In genomic region chr14:111676851-111677291, GRCm38 (mm10) we compare ENCODE assay signal across 10 mouse cellular contexts. TPM values are rescaled to one million over a fixed set of nuclear protein-coding genes. Genes with fewer than 3 reads are reported as not detected.
DNase-seq lines count a peak whose midpoint lies in the region; ATAC-seq lines count a peak whose summit lies in the region.
"Had no signal": no experiment of that assay in that cellular context is flagged by ENCODE, and none has a peak within 500 bp of the region (broad histone marks: within the 10 kb centered on the region; RNA-seq: fewer than 3 reads in every experiment).

No protein-coding gene starts in this region.

- ATAC-seq in heart, embryonic 15.5 days (replicated peaks; ENCODE audit: insufficient number of reproducible peaks, insufficient read depth, low FRiP score, low read depth), result no peak
- ATAC-seq in hindbrain, embryonic 12.5 days (ENCODE audit: low FRiP score), result peak; percentile 35
- ATAC-seq in limb, embryonic 13.5 days (ENCODE audit: low FRiP score, low read depth), result no peak
- no peak for ATAC-seq in megakaryocyte, adult 5-6 weeks (ENCODE audit: poor library complexity, severe bottlenecking)

- H3K36me3 ChIP-seq in heart, embryonic 15.5 days, result no peaks in the 10 kb centered on the region
- no peaks in the 10 kb centered on the region for H3K36me3 ChIP-seq in hindbrain, embryonic 12.5 days
- H3K36me3 ChIP-seq in limb, embryonic 13.5 days, result no peaks in the 10 kb centered on the region

- peaks cover 30% of the 10 kb centered on the region for H3K27me3 ChIP-seq in heart, embryonic 15.5 days
- 0 out of 2 replicates have a peak, but pooled peaks cover 4% of the 10 kb centered on the region for H3K27me3 ChIP-seq in hindbrain, embryonic 12.5 days
- peaks cover 35% of the 10 kb centered on the region for H3K27me3 ChIP-seq in limb, embryonic 13.5 days
- H3K27me3 ChIP-seq: CH12.LX had no signal

- H3K4me2 ChIP-seq in heart, embryonic 15.5 days, result peak overlapping the region; percentile 96
- peak overlapping the region; percentile 67 for H3K4me2 ChIP-seq in hindbrain, embryonic 12.5 days (replicated peaks)
- peak overlapping the region; percentile 93 for H3K4me2 ChIP-seq in limb, embryonic 13.5 days (replicated peaks)

- intact Hi-C loops in heart, postnatal 36 days (cut with DNase I), result no loop called here

- H3K9ac ChIP-seq in heart, embryonic 15.5 days, result peak overlapping the region; percentile 73
- H3K9ac ChIP-seq in hindbrain, embryonic 12.5 days, result peak overlapping the region; percentile 91
- H3K9ac ChIP-seq in limb, embryonic 13.5 days, result peak overlapping the region; percentile 78

- WGBS in heart, embryonic 15.5 days, result under 1% methylated on average over 18 of the region's 18 CpGs
- WGBS in hindbrain, embryonic 12.5 days, result under 1% methylated on average over 18 of the region's 18 CpGs
- WGBS in limb, embryonic 13.5 days, result 0% methylated on average over 18 of the region's 18 CpGs

- H3K27ac ChIP-seq in heart, embryonic 15.5 days, result no peak overlapping the region
- peak overlapping the region; percentile 97 for H3K27ac ChIP-seq in hindbrain, embryonic 12.5 days
- H3K27ac ChIP-seq in limb, embryonic 13.5 days, result no peak overlapping the region

- no peak for DNase-seq in heart, postnatal 36 days
- peak; percentile 41 to 44 for DNase-seq in cerebellum, postnatal 25 days
- peak; percentile 66 for DNase-seq in right cerebral cortex, postnatal 25 days
- no peak for DNase-seq in testis, postnatal 14 days (ENCODE audit: low spot score)

- H3K4me3 ChIP-seq in heart, embryonic 15.5 days, result peak overlapping the region; percentile 82
- H3K4me3 ChIP-seq in hindbrain, embryonic 12.5 days, result peak overlapping the region; percentile 79
- peak overlapping the region; percentile 72 for H3K4me3 ChIP-seq in limb, embryonic 13.5 days

- H3K9me3 ChIP-seq in heart, embryonic 15.5 days (replicated peaks), result no peaks in the 10 kb centered on the region
- H3K9me3 ChIP-seq in hindbrain, embryonic 12.5 days (replicated peaks), result no peaks in the 10 kb centered on the region
- H3K9me3 ChIP-seq in limb, embryonic 13.5 days, result no peaks in the 10 kb centered on the region

- peaks cover 23% of the 10 kb centered on the region for H3K4me1 ChIP-seq in heart, embryonic 15.5 days (replicated peaks)
- peaks cover 25% of the 10 kb centered on the region for H3K4me1 ChIP-seq in hindbrain, embryonic 12.5 days
- H3K4me1 ChIP-seq in limb, embryonic 13.5 days, result peaks cover 17% of the 10 kb centered on the region

RNA-seq across cellular contexts. Expression of gene Slitrk5, which starts 2.0 kb away (rescaled TPM):
- 5.9 and 6.3 TPM in 2 replicates for polyA plus RNA-seq in heart, embryonic 15.5 days (2015; fragmentation: Nextera tagmentation; extraction: Ambion mirVana)
- under 1 TPM in 1 of 2 experiments, not detected in 1; 0.05 TPM for total RNA-seq in heart, postnatal 36 days (2021)
- 28.7 and 31.1 TPM in 2 replicates for polyA plus RNA-seq in hindbrain, embryonic 12.5 days (2016; fragmentation: Nextera tagmentation; extraction: Ambion mirVana)
- 4.6 and 4.8 TPM in 2 replicates for polyA plus RNA-seq in limb, embryonic 13.5 days (2015; fragmentation: Nextera tagmentation; extraction: Ambion mirVana)
- not detected in 2 replicates for total RNA-seq in megakaryocyte, adult 5-6 weeks (2015)
- total RNA-seq in megakaryocyte, adult 5-6 weeks (2017), result not detected in 2 replicates
- total RNA-seq: CH12.LX; hematopoietic stem cell, adult 5-6 weeks had no signal

Comparison
In these comparisons a context has a peak if more than half of its experiments do, and no peak if none do; other contexts are left out.
1. DNase-seq: peak in cerebellum, postnatal 25 days (2 of 2) and right cerebral cortex, postnatal 25 days (single experiment); none in heart, postnatal 36 days (0 of 2) and testis, postnatal 14 days (single experiment).
2. Peak in every context shown above with its lines, with median percentiles within 50 percentile points of each other: H3K4me2 ChIP-seq, H3K4me3 ChIP-seq and H3K9ac ChIP-seq.